Mouse (Mus musculus) myocyte (in vitro differentiated cells): ENCODE measurements around the gene Mtmr2. TPM values are rescaled to one million over a fixed set of nuclear protein-coding genes. Genes with fewer than 3 reads are reported as not detected.

ENCODE experiments used
- H3K27me3 ChIP-seq: one replicate; pipeline ENCODE4 v1.6.1; 2011; ENCODE audit not compliant: control insufficient read depth, insufficient read depth, insufficient read length
- H3K36me3 ChIP-seq: one replicate; pipeline ENCODE4 v1.6.1; 2011; ENCODE audit not compliant: control insufficient read depth, insufficient read depth
- H3K4me2 ChIP-seq: one replicate; pipeline ENCODE4 v1.6.1; 2011; ENCODE audit warnings: low read depth, control low read depth
- H3K4me3 ChIP-seq: one replicate; pipeline ENCODE4 v1.5.1; 2011; ENCODE audit warnings: mild to moderate bottlenecking, control low read depth, moderate library complexity
- H3K79me2 ChIP-seq: one replicate; pipeline ENCODE4 v1.6.1; 2011; ENCODE audit not compliant: control insufficient read depth, insufficient read depth
- H3ac ChIP-seq: one replicate; pipeline ENCODE4 v1.6.1; 2011; ENCODE audit not compliant: control insufficient read depth, insufficient read length
- CEBPB ChIP-seq: IDR thresholded peaks from 2 replicates; pipeline ENCODE4 v1.6.1; 2011; ENCODE audit warnings: mild to moderate bottlenecking, moderate library complexity; ENCODE audit not compliant: poor library complexity, insufficient read depth, severe bottlenecking
- E2F4 ChIP-seq: IDR thresholded peaks from one replicate; pipeline ENCODE4 v1.6.1; 2011; ENCODE audit warnings: mild to moderate bottlenecking, control low read depth, moderate library complexity; ENCODE audit not compliant: insufficient read depth
- MAX ChIP-seq: IDR thresholded peaks from one replicate; pipeline ENCODE4 v1.6.1; 2011; ENCODE audit warnings: low read depth, mild to moderate bottlenecking, control low read depth
- MYOD1 ChIP-seq, 3 experiments: IDR thresholded peaks; one replicate each; pipeline ENCODE4 v1.6.1; 2011; ENCODE audit warnings: control low read depth in 2 of 3, low read depth in 2 of 3, mild to moderate bottlenecking in 2 of 3, moderate library complexity in 1 of 3; ENCODE audit not compliant: insufficient read length in 2 of 3, control insufficient read depth in 1 of 3
- MYOG ChIP-seq, 3 experiments: IDR thresholded peaks; one replicate each; pipeline ENCODE4 v1.6.1; 2011; ENCODE audit warnings: control low read depth in 2 of 3, low read depth in 2 of 3, mild to moderate bottlenecking in 2 of 3; ENCODE audit not compliant: insufficient read length in 2 of 3, control insufficient read depth in 1 of 3, insufficient read depth in 1 of 3
- POLR2A ChIP-seq: IDR thresholded peaks from one replicate; pipeline ENCODE4 v1.6.1; 2011; ENCODE audit warnings: low read depth, mild to moderate bottlenecking, control low read depth, moderate library complexity; ENCODE audit not compliant: insufficient read length
- POLR2AphosphoS2 ChIP-seq: IDR thresholded peaks from one replicate; pipeline ENCODE4 v1.6.1; 2011; ENCODE audit warnings: low read depth, control low read depth; ENCODE audit not compliant: insufficient read length
- REST ChIP-seq: IDR thresholded peaks from one replicate; pipeline ENCODE4 v1.6.1; 2011; ENCODE audit warnings: mild to moderate bottlenecking, control low read depth, moderate library complexity; ENCODE audit not compliant: insufficient read depth, insufficient read length
- SRF ChIP-seq: IDR thresholded peaks from one replicate; pipeline ENCODE4 v1.6.1; 2011; ENCODE audit warnings: low read depth; ENCODE audit not compliant: control insufficient read depth, insufficient read length
- TCF12 ChIP-seq: IDR thresholded peaks from one replicate; pipeline ENCODE4 v1.6.1; 2011; ENCODE audit warnings: mild to moderate bottlenecking, control low read depth; ENCODE audit not compliant: poor library complexity, insufficient read depth, severe bottlenecking
- TCF3 ChIP-seq: IDR thresholded peaks from one replicate; pipeline ENCODE4 v1.6.1; 2011; ENCODE audit warnings: low read depth, control low read depth; ENCODE audit not compliant: insufficient read length
- USF1 ChIP-seq: IDR thresholded peaks from one replicate; pipeline ENCODE4 v1.6.1; 2011; ENCODE audit warnings: low read depth, mild to moderate bottlenecking, control low read depth, moderate library complexity
- polyA plus RNA-seq: library from polyadenylated mRNA; unstranded; fragments of >200 nt; fragmentation: generic; extraction: Trizol; gene quantifications from one replicate; pipeline ENCODE4 v1.2.1, GENCODE M21; 2012; ENCODE audit warnings: missing spikeins

The Mtmr2 gene
- polyA plus RNA-seq, 1 experiment, result 20.9 TPM

DNA sequence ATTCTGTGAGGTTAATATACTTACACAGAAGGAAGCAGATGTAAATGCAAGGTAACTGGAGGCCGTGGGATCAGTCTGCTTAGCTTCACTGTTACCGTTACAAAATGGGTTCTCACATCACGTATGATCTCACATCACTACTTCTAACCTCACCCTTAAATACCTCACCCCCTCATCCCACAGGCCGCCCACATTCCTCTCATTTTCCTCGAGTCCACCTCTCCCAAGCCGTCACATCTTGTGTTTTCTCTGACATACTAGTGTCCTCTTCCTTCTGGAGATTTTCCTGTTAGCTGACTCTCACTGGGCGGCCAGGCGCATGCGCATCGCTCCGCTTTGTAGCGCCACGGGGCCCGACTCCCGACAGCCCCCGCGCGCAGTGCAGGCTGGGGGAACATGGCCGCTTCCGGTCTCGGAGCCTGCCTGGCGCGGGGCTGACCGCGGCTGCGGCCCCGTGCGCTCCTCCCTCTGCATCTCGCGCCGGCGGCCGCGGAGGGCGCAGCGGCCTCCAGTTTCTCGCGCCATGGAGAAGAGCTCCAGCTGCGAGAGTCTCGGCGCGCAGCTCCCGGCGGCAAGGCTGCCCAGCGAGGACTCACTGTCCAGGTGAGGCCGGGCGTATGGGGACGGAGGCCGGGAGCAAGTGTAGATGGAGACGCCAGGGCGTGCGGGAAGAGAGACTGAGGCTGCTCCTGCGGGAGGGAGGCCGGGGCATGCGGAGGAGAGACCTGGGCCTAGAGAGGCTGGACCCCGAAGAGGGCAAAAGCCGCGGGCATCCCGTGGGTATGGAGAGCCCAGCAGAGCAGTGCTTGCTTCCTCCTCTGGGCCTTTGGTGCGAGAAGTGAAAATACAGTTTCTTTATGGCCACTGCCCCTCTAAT is 826 bp downstream of the Mtmr2 start:
- TF ChIP-seq TCF3 (no peak), MAX (no peak), SRF (no peak), POLR2A (peak; percentile 87), CEBPB (no peak), TCF12 (no peak), MYOD1 (IDR thresholded peaks at IDR 0.05; ENCODE audit: control insufficient read depth in 1 of 3, insufficient read length in 2 of 3, low read depth in 2 of 3) (no peak), REST (no peak), POLR2AphosphoS2 (peak; percentile 67), USF1 (peak; percentile 19), E2F4 (no peak), MYOG (IDR thresholded peaks at IDR 0.05; ENCODE audit: control insufficient read depth in 1 of 3, insufficient read depth in 1 of 3, insufficient read length in 2 of 3, low read depth in 2 of 3) (peak in 1 of 3 experiments; percentile 5)
- H3K4me2 ChIP-seq, result peak overlapping the region; percentile 86

DNA sequence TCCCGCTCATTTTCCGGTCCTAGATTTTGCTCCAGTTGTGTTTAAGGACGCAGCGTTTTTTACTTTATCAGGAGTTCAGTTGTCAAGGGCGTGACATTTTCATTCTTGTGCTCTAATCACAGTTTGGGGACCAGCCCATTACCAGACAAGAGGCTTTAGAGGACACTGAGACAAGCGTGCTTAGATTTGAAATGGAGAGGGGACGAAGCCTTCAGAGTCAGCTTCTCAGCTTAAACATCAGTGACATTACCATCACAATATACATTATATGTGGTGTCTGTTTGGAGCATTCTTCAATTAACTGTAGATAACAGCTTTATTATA is 1.4 kb downstream of the Mtmr2 start:
- Histone ChIP-seq H3K36me3 (no peaks in the 10 kb centered on the region), H3K4me2 (peak overlapping the region; percentile 86), H3K79me2 (peaks cover 51% of the 10 kb centered on the region), H3ac (peak overlapping the region; percentile 93), H3K4me3 (peak overlapping the region; percentile 86), H3K27me3 (no peaks in the 10 kb centered on the region)
- no peak for TF ChIP-seq USF1
- TF ChIP-seq TCF12, result no peak
- TF ChIP-seq MYOD1 (IDR thresholded peaks at IDR 0.05; ENCODE audit: control insufficient read depth in 1 of 3, insufficient read length in 2 of 3, low read depth in 2 of 3), result no peak
- TF ChIP-seq E2F4, result no peak
- no peak for TF ChIP-seq REST
- TF ChIP-seq TCF3, result no peak
- TF ChIP-seq SRF, result no peak
- TF ChIP-seq CEBPB, result no peak
- TF ChIP-seq POLR2A, result no peak
- TF ChIP-seq MAX, result no peak

More for the DNA sequence above, 826 bp downstream of the Mtmr2 start:
- H3K4me3 ChIP-seq, result peak overlapping the region; percentile 86
- no peaks in the 10 kb centered on the region for H3K36me3 ChIP-seq
- H3K79me2 ChIP-seq, result peaks cover 50% of the 10 kb centered on the region
- peak overlapping the region; percentile 93 for H3ac ChIP-seq
- H3K27me3 ChIP-seq, result no peaks in the 10 kb centered on the region

DNA sequence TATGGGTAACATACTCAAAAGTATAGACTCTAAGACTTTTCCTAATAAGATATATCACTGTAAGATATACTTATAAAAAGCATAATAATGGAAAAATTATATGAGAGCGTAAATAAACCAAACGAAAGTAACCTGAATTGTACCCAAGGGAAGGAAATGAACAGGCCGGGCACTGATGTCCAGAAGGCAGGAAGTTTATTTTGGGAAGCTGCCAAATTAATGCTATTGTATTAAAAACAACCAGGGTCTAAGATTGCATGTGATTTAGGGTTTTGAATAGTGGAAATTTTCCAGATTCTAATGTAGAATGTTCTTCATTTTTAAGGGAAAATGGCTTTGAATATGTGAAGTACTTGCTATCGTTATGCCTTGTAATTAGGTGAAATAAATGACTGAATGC is 4.3 kb downstream of the Mtmr2 start:
- Histone ChIP-seq H3K79me2 (peaks cover 51% of the 10 kb centered on the region), H3K4me2 (no peak overlapping the region)

DNA sequence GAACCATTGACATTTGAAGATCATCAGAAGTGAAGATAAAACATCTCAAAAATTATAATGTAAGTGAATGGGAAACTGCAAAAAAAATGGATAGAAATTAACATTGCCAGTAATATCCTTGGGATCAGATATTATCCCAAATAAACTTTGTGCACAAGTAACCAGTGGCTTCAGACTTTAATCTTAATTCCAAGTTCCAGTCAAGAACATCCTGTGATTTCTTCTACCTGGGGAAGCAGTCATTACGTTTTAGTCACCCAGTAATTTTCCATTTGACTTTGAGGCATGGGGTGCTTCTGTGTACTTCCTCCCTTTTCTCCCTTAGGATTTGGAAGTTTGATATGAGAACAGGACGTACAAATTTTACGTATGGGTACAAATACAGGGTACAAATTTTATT is 12.2 kb downstream of the Mtmr2 start:
- H3K36me3 ChIP-seq, result peaks cover 6% of the 10 kb centered on the region

More for the DNA sequence above, 4.3 kb downstream of the Mtmr2 start:
- TF ChIP-seq E2F4 (no peak), MYOG (IDR thresholded peaks at IDR 0.05; ENCODE audit: control insufficient read depth in 1 of 3, insufficient read depth in 1 of 3, insufficient read length in 2 of 3, low read depth in 2 of 3) (no peak), CEBPB (no peak), POLR2A (no peak), MYOD1 (IDR thresholded peaks at IDR 0.05; ENCODE audit: control insufficient read depth in 1 of 3, insufficient read length in 2 of 3, low read depth in 2 of 3) (no peak), SRF (no peak), REST (no peak)
- Histone ChIP-seq H3K4me3 (no peak overlapping the region), H3ac (no peak overlapping the region), H3K36me3 (no peaks in the 10 kb centered on the region), H3K27me3 (no peaks in the 10 kb centered on the region)

More for the DNA sequence above, 12.2 kb downstream of the Mtmr2 start:
- TF ChIP-seq TCF12, result no peak
- no peak for TF ChIP-seq E2F4
- no peak for TF ChIP-seq USF1
- no peak for TF ChIP-seq MAX
- no peak for TF ChIP-seq MYOG (IDR thresholded peaks at IDR 0.05; ENCODE audit: control insufficient read depth in 1 of 3, insufficient read depth in 1 of 3, insufficient read length in 2 of 3, low read depth in 2 of 3)
- no peak for TF ChIP-seq MYOD1 (IDR thresholded peaks at IDR 0.05; ENCODE audit: control insufficient read depth in 1 of 3, insufficient read length in 2 of 3, low read depth in 2 of 3)
- TF ChIP-seq REST, result no peak
- TF ChIP-seq CEBPB, result no peak
- no peak for TF ChIP-seq POLR2A
- TF ChIP-seq POLR2AphosphoS2, result no peak
- no peak for TF ChIP-seq SRF
- TF ChIP-seq TCF3, result no peak
- no peak overlapping the region for H3K4me2 ChIP-seq
- no peak overlapping the region for H3K4me3 ChIP-seq
- H3K79me2 ChIP-seq, result peaks cover 58% of the 10 kb centered on the region
- H3ac ChIP-seq, result no peak overlapping the region
- no peaks in the 10 kb centered on the region for H3K27me3 ChIP-seq
